Mouse (Mus musculus) MEL (cell line): ENCODE measurements around the gene Dscam. TPM values are rescaled to one million over a fixed set of nuclear protein-coding genes. Genes with fewer than 3 reads are reported as not detected.
A peak's percentile ranks its signal among the peaks of the same experiment; 100 is the strongest.

Experiments
- DNase-seq: peaks from one replicate; pipeline ENCODE4 v3.0.0; 2011; ENCODE audit warnings: low read depth, low spot score
- H3K27ac ChIP-seq: 2 replicates; pipeline ENCODE4 v1.5.1; 2012; ENCODE audit warnings: low read depth, mild to moderate bottlenecking, control low read depth, low read length, moderate library complexity; ENCODE audit not compliant: control insufficient read depth
- H3K27me3 ChIP-seq, 2 experiments: fragments of 150-350 bp in 1 of 2; sonication (generic) in 1 of 2; 2 replicates each; pipeline ENCODE4 v1.6.1; 2012; ENCODE audit warnings: low read length in 2 of 2, mild to moderate bottlenecking in 2 of 2, improper control_type of control experiment in 1 of 2, moderate library complexity in 1 of 2; ENCODE audit not compliant: insufficient read depth in 2 of 2, control insufficient read depth in 1 of 2
- H3K36me3 ChIP-seq, 2 experiments: 2 replicates each; pipeline ENCODE4 v1.6.1; 2012 to 2014; ENCODE audit warnings: low read length in 2 of 2, improper control_type of control experiment in 1 of 2, inconsistent platforms in 1 of 2, mild to moderate bottlenecking in 1 of 2; ENCODE audit not compliant: insufficient read depth in 2 of 2, control insufficient read depth in 1 of 2
- H3K4me1 ChIP-seq, 2 experiments: fragments of 150-350 bp in 1 of 2; sonication (generic) in 1 of 2; 2 replicates each; pipeline ENCODE4 v1.6.1; 2012; ENCODE audit warnings: low read length in 2 of 2, improper control_type of control experiment in 1 of 2, mild to moderate bottlenecking in 1 of 2; ENCODE audit not compliant: insufficient read depth in 2 of 2, control insufficient read depth in 1 of 2
- H3K4me3 ChIP-seq, 2 experiments: fragments of 150-350 bp in 1 of 2; sonication (generic) in 1 of 2; 2 replicates each; pipeline ENCODE4 v1.5.1; 2012; ENCODE audit warnings: low read depth in 2 of 2, low read length in 2 of 2, mild to moderate bottlenecking in 2 of 2, moderate library complexity in 2 of 2, control low read depth in 1 of 2, improper control_type of control experiment in 1 of 2; ENCODE audit not compliant: control insufficient read depth in 1 of 2, insufficient read depth in 1 of 2
- H3K79me2 ChIP-seq: 2 replicates; pipeline ENCODE4 v1.6.1; 2012; ENCODE audit warnings: mild to moderate bottlenecking, low read length, moderate library complexity; ENCODE audit not compliant: control insufficient read depth, poor library complexity, insufficient read depth
- H3K9ac ChIP-seq: 2 replicates; pipeline ENCODE4 v1.6.1; 2012; ENCODE audit warnings: low read depth, mild to moderate bottlenecking, control low read depth, low read length, moderate library complexity; ENCODE audit not compliant: control insufficient read depth, poor library complexity, severe bottlenecking
- H3K9me3 ChIP-seq: fragments of 150-350 bp; sonication (generic); replicated peaks from 2 replicates; pipeline ENCODE4 v1.6.1; 2012; ENCODE audit warnings: mild to moderate bottlenecking, low read length, improper control_type of control experiment, moderate library complexity; ENCODE audit not compliant: insufficient read depth
- BHLHE40 ChIP-seq: IDR thresholded peaks from 2 replicates; pipeline ENCODE4 v1.6.1; 2012; ENCODE audit warnings: low read depth, mild to moderate bottlenecking, inconsistent platforms, low read length, improper control_type of control experiment, borderline replicate concordance
- CHD1 ChIP-seq: IDR thresholded peaks from 2 replicates; pipeline ENCODE4 v1.6.1; 2012; ENCODE audit warnings: low read depth, mild to moderate bottlenecking, inconsistent platforms, low read length, improper control_type of control experiment
- CTCF ChIP-seq, 3 experiments: IDR thresholded peaks in 2 of 3; conservative IDR thresholded peaks in 1 of 3; 2 replicates each; pipeline ENCODE4 v1.5.1; 2011 to 2012; ENCODE audit warnings: low read length in 3 of 3, low read depth in 2 of 3, mild to moderate bottlenecking in 2 of 3, improper control_type of control experiment in 1 of 3, inconsistent platforms in 1 of 3, mixed read lengths in 1 of 3, moderate library complexity in 1 of 3; ENCODE audit not compliant: control insufficient read depth in 1 of 3, insufficient read depth in 1 of 3, poor library complexity in 1 of 3, severe bottlenecking in 1 of 3
- GATA1 ChIP-seq: IDR thresholded peaks from 2 replicates; pipeline ENCODE4 v1.6.1; 2011; ENCODE audit warnings: low read depth, low read length, improper control_type of control experiment
- HCFC1 ChIP-seq: IDR thresholded peaks from 2 replicates; pipeline ENCODE4 v1.6.1; 2012; ENCODE audit warnings: low read depth, mild to moderate bottlenecking, inconsistent platforms, low read length, improper control_type of control experiment, moderate library complexity
- JUND ChIP-seq: IDR thresholded peaks from 2 replicates; pipeline ENCODE4 v1.6.1; 2011; ENCODE audit warnings: low read depth, mild to moderate bottlenecking, improper control_type of control experiment, low read length
- MAX ChIP-seq: IDR thresholded peaks from 2 replicates; pipeline ENCODE4 v1.6.1; 2011; ENCODE audit warnings: low read length, improper control_type of control experiment
- MXI1 ChIP-seq: IDR thresholded peaks from 2 replicates; pipeline ENCODE4 v1.6.1; 2011; ENCODE audit warnings: mild to moderate bottlenecking, low read depth, low read length, improper control_type of control experiment
- MYB ChIP-seq: IDR thresholded peaks from 2 replicates; pipeline ENCODE4 v1.6.1; 2011; ENCODE audit warnings: mild to moderate bottlenecking, low read depth, low read length, improper control_type of control experiment
- POLR2AphosphoS5 ChIP-seq: IDR thresholded peaks from 2 replicates; pipeline ENCODE4 v1.6.1; 2012; ENCODE audit warnings: low read depth, borderline replicate concordance, mild to moderate bottlenecking, inconsistent platforms, low read length, moderate library complexity, mixed read lengths
- RAD21 ChIP-seq: IDR thresholded peaks from 2 replicates; pipeline ENCODE4 v1.6.1; 2011; ENCODE audit warnings: mild to moderate bottlenecking, low read depth, low read length, improper control_type of control experiment
- RCOR1 ChIP-seq: IDR thresholded peaks from 2 replicates; pipeline ENCODE4 v1.6.1; 2012; ENCODE audit warnings: low read depth, mild to moderate bottlenecking, inconsistent platforms, low read length, improper control_type of control experiment
- SIN3A ChIP-seq: IDR thresholded peaks from 2 replicates; pipeline ENCODE4 v1.6.1; 2012; ENCODE audit warnings: low read length, improper control_type of control experiment, inconsistent platforms
- SMC3 ChIP-seq: IDR thresholded peaks from 2 replicates; pipeline ENCODE4 v1.6.1; 2011; ENCODE audit warnings: low read depth, low read length, improper control_type of control experiment
- TBP ChIP-seq: IDR thresholded peaks from 2 replicates; pipeline ENCODE4 v1.8.0; 2011; ENCODE audit warnings: low read depth, low read length, improper control_type of control experiment
- TCF12 ChIP-seq: IDR thresholded peaks from 2 replicates; pipeline ENCODE4 v1.6.1; 2014; ENCODE audit warnings: low read depth, mild to moderate bottlenecking, inconsistent platforms, low read length, improper control_type of control experiment, moderate library complexity
- UBTF ChIP-seq: IDR thresholded peaks from 2 replicates; pipeline ENCODE4 v1.6.1; 2012; ENCODE audit warnings: low read depth, mild to moderate bottlenecking, inconsistent platforms, low read length, improper control_type of control experiment, moderate library complexity, borderline replicate concordance; ENCODE audit not compliant: insufficient read depth
- USF1 ChIP-seq: IDR thresholded peaks from 2 replicates; pipeline ENCODE4 v1.6.1; 2014; ENCODE audit warnings: low read depth, mild to moderate bottlenecking, inconsistent platforms, low read length, improper control_type of control experiment, moderate library complexity
- ZC3H11A ChIP-seq: IDR thresholded peaks from 2 replicates; pipeline ENCODE4 v1.6.1; 2012; ENCODE audit warnings: low read depth, mild to moderate bottlenecking, inconsistent platforms, low read length, improper control_type of control experiment
- ZKSCAN1 ChIP-seq: IDR thresholded peaks from 2 replicates; pipeline ENCODE4 v1.6.1; 2012; ENCODE audit warnings: low read depth, mild to moderate bottlenecking, inconsistent platforms, low read length, improper control_type of control experiment, moderate library complexity
- ZMIZ1 ChIP-seq: IDR thresholded peaks from 2 replicates; pipeline ENCODE4 v1.6.1; 2012; ENCODE audit warnings: low read depth, mild to moderate bottlenecking, inconsistent platforms, low read length, improper control_type of control experiment, moderate library complexity
- polyA plus RNA-seq, 2 experiments: library from polyadenylated mRNA; stranded (reverse) in 1 of 2; unstranded in 1 of 2; fragments of >175 nt in 1 of 2; fragments of >200 nt in 1 of 2; gene quantifications; 2 replicates each; pipeline versions ENCODE4 v1.2.1 to v1.2.4; 2012; ENCODE audit warnings: low replicate concordance in 2 of 2, low read depth in 1 of 2; ENCODE audit not compliant: insufficient read length in 2 of 2, insufficient read depth in 1 of 2, missing spikeins in 1 of 2
- total RNA-seq: library from RNA; depleted of rRNA; stranded (reverse); fragments of 300-350 nt; gene quantifications from 2 replicates; pipeline ENCODE4 v1.2.3, GENCODE M21; 2012

The Dscam gene
- total and polyA plus RNA-seq, 3 experiments = not detected

- no peaks in the 10 kb centered on the region for H3K9me3 ChIP-seq
- H3K4me3 ChIP-seq = no peak overlapping the region
- H3K27me3 ChIP-seq = no peaks in the 10 kb centered on the region
- no peak for TF ChIP-seq RCOR1
- no peak for TF ChIP-seq UBTF
- TF ChIP-seq CHD1 = no peak
- no peak for TF ChIP-seq GATA1
- TF ChIP-seq JUND = no peak
- TF ChIP-seq HCFC1 = no peak
- TF ChIP-seq TCF12 = no peak
- no peak for TF ChIP-seq TBP
- TF ChIP-seq ZKSCAN1 = no peak
- TF ChIP-seq MYB = no peak
- no peak for TF ChIP-seq POLR2AphosphoS5
- TF ChIP-seq SIN3A = no peak
- TF ChIP-seq SMC3 = no peak
- TF ChIP-seq MAX = no peak
- H3K4me1 ChIP-seq = no peaks in the 10 kb centered on the region
- H3K36me3 ChIP-seq = no peaks in the 10 kb centered on the region
- H3K9ac ChIP-seq = no peak overlapping the region
- no peaks in the 10 kb centered on the region for H3K79me2 ChIP-seq
- H3K27ac ChIP-seq = no peak overlapping the region
- no peak for DNase-seq
These were observed 238.3 kb downstream of the Dscam start for GRCm38 (mm10) chr16:96932211-96932610.

- TF ChIP-seq MXI1 (no peak), RCOR1 (no peak), BHLHE40 (no peak), CTCF (IDR thresholded peaks at IDR 0.05 in 2 of 3, conservative IDR thresholded peaks at IDR 0.05 in 1 of 3; ENCODE audit: control insufficient read depth in 1 of 3, insufficient read depth in 1 of 3, low read depth in 2 of 3, low read length in 3 of 3, poor library complexity in 1 of 3, severe bottlenecking in 1 of 3) (peak; percentile 20 to 29 (median 23); a peak in 2 of 6 replicates), TCF12 (no peak), SMC3 (peak; percentile 42), ZC3H11A (0 out of 2 replicates have a peak, but pooled peaks have one; percentile 22), USF1 (no peak), ZMIZ1 (no peak), RAD21 (peak; percentile 21)
- Histone ChIP-seq H3K27me3 (no peaks in the 10 kb centered on the region), H3K4me3 (no peak overlapping the region), H3K27ac (no peak overlapping the region), H3K36me3 (no peaks in the 10 kb centered on the region), H3K4me1 (no peaks in the 10 kb centered on the region), H3K9ac (no peak overlapping the region), H3K79me2 (no peaks in the 10 kb centered on the region), H3K9me3 (no peaks in the 10 kb centered on the region)
- no peak for DNase-seq
These were observed 238.8 kb downstream of the Dscam start for GRCm38 (mm10) chr16:96931771-96932170.
